Mouse (Mus musculus) thymus, postnatal 10 days (tissue): ENCODE measurements around the gene Ccdc187.
A peak's percentile ranks its signal among the peaks of the same experiment; 100 is the strongest.

ENCODE experiments used
- DNase-seq, 2 experiments: peaks; one replicate each; pipeline ENCODE4 v3.0.0; 2021; ENCODE audit warnings: low spot score in 2 of 2

Gene Ccdc187

DNA sequence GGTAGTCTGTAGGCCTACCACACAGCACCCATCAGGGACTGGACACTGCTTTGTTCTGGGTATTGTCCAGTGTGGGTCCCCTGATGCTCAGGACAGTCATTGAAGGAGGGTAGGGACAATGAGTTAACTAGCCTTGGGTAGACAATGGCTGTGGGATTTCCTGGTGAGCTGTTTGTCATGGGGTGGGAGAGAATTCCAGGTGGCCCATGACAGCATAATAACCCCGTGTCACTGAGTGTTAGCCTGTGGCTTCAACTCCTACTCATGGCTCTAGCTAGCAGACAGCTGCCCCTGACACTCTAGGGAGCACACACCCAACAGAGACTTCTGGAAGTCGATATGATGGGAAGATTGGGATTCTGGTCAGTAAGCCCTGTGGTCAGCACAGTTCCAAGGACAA lies at the start of gene Ccdc187:
Ccdc187 (minus strand) TSS at position 101 of the 400 bp plus-strand sequence.
- DNase-seq, result no peak

- DNase-seq, result no peak
These were observed 48.5 kb upstream of the Ccdc187 start for GRCm38 (mm10) chr2:26342609-26343490.

- no peak for DNase-seq
These were observed 47.7 kb upstream of the Ccdc187 start for GRCm38 (mm10) chr2:26342044-26342443.

DNA sequence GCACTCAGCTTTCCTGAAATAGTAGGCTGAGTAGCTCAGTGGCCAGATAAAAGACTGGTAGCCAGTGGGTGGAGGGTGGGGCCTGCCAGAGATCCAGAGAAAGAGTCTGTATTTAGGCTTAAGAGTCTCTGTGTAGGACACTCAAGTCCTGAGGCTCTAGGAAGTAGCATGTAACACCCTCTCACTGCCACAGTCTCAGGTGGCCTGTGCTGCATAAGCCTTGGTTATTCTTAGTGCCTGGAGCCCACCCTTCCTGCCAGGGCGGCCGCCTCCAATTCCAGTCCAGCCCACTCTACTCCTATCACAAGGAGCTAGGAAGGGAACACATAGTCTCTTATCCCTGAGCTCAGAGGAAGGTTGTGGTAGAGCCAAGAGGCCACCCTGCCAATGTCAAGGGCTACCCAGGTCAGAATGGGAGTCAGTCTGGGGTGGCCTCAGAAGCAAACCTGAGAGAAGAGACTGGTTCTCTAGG lies 47.2 kb upstream of the Ccdc187 start:
- no peak for DNase-seq

- no peak for DNase-seq
These were observed 44.8 kb upstream of the Ccdc187 start for GRCm38 (mm10) chr2:26339204-26339551.

GRCm38 (mm10) chr2:26338302-26339203 lies 44.2 kb upstream of the Ccdc187 start:
- DNase-seq, result no peak

- no peak for DNase-seq
These were observed 36.3 kb upstream of the Ccdc187 start for GRCm38 (mm10) chr2:26330702-26331101.

GRCm38 (mm10) chr2:26330056-26330468 lies 35.7 kb upstream of the Ccdc187 start:
- DNase-seq, result no peak

DNA sequence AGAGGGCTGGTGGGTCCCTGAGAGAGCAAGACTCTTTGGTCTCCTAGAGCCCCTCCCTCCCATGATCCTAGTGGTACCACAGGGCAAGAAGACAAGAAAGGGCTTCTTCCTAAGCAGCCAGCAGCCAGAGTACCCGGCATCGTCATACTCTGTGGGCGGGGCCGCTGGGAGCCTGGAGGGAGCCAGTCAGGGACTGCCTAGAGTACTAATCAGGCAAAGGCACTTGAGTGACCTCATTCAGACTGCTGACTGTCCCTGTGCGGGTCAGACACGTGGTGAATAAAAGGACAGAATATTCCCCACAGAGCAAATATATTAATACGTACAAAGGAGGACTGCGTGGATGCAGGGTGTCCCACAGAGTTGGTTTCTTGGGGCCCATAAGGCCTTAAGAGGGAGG lies 35.0 kb upstream of the Ccdc187 start:
- no peak for DNase-seq

DNA sequence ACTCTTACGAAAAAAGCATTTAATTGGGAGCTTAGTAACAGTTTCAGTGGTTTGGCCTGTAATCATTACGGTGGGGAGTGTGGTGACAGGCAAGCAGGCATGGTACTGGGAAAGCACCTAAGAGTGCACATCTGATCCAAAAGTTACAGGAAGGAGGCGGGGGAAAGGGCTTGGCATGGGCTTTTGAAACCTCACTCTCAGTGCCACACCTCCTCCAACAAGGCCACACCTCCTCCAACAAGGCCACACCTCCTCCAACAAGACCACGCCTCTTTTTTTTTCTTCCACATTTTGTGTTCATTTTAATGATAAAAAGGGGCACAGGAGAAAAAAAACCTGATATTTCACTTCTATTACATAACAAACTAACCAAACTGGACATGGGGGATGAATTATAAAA lies 33.5 kb upstream of the Ccdc187 start:
- no peak for DNase-seq

DNA sequence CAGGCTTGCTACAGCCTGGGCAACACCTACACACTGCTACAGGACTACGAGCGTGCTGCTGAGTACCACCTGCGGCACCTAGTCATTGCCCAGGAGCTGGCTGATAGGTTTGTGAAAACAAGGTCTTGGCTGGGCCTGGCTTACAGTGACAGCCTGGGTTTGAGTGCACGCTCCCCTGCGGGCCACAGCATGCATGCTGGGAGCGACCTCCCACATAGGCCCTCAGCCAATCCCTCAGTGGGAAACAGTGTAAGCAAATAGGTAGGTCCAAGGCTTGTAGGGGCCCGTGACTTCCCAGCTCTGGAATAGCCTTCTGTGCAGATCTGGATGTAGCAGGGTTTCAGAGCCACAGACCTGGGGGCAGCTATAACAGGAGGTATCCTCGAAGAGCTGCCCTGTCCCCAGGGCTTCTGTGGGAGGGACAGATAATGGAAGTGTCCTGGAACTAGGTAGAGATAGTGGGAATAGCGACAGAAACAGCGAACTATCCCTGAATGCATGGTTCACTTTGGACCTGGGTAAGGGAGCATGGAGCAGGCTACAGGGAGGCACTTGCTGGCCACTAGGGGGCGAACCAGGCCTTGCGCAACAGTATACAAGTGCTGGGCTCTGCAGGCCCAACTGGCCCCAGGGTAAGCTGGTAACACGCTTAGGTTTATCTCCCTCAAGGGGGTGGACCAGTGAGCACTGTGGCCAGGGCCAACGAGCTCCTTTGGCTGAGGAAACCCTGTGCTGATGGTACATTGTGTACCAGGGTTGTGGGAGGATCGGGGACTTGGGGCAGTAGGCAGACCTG lies 31.2 kb upstream of the Ccdc187 start:
- DNase-seq, result peak in 1 of 2 experiments; percentile 63

- DNase-seq, result peak; percentile 24 to 53
These were observed 30.6 kb upstream of the Ccdc187 start for GRCm38 (mm10) chr2:26324917-26325316.

DNA sequence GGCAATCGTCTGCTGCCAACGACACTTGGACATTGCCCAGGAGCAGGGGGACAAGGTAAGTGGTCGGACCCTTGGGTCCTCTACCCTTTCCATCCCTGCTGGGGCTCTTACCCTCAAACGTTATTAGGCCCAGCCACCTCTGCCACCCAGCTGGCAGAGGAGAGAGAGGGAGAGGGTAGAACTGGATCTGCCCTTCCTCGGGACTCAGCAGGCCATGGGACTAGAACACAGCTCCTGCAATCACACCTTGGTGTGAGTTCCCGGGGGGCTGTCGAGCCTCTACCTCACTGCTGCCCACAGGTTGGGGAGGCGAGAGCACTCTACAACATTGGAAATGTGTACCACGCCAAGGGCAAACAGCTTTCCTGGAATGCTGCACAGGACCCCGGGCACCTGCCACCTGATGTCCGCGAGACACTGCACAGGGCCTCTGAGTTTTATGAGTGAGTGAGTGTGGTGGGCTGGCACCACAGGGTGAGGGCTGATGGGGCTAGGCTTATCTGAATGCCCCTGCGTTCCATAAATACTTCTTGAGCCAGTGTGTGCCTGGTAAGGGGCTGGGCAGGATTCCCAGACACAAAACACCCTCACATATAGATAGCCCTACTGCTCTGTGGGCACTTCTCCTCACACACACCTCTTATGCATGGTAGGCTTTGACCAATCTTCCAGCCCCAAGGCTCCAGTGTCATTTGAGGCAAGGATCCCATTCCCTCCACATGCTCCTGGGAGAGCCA lies 29.4 kb upstream of the Ccdc187 start:
- no peak for DNase-seq

DNA sequence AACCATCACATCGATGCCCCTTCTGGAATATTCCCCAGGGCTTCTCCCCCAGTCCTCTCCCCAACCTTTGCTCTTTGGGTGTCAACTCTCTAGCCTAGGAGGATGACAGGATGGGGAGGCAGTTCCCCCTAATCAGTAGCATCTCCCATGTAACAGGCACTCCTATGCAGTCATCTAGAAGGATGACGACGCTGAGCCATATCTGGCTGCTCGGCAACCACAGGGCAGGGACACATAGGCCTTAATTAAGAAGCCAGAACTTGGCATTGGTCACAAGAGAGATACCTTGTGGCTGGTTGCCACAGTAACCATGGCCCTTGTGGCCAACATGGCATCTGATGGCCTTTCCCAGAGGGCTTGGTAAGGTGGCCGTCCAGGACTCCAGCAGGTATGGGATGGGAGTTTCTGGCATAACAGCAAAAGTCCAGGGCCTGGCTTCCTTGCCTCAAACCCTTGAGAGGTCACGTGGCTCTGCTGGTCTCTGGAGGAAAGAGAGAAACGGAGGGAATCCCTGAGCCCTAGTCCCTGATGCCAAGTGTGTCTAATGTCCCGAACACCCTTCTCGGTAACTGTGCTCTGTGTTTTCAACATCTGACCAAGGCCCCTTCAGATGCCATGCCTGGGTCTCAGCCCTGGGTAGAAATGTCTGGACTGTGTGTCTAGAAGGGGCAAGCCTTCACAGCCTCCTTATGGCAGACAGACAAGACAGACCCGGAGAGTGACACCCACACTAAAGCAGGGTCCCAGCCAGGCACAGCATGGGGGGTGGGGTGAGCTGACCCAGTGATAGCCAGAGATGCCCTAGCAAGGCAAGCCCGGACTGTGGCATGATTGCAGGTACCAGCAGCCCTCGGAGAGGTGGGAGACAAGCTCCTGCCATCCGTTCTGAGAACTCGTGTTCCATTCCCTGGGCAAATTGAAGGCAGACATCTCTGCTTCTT lies 26.2 kb upstream of the Ccdc187 start:
- no peak for DNase-seq

GRCm38 (mm10) chr2:26319519-26320244 lies 25.3 kb upstream of the Ccdc187 start:
- DNase-seq, result no peak

DNA sequence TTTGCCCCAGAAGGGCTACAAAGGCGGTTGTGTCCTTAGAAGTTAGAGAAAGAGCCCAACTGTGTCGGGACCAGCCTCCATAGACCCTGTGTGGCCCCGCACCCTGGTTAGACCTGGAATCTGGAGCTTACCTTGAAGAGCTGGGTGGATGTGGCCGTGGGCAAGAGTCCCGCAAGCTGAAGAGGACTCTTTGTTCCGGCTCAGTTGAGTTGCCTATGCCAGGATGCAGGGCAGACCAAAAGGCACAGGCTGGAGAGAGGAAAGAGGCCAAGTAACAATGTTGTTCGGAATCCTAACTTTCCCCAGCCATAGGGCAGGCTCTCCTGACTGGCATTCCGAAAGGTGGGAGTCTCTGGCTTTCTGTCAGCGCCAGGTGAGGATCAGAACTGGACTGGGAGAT lies 24.8 kb upstream of the Ccdc187 start:
- DNase-seq, result no peak

DNA sequence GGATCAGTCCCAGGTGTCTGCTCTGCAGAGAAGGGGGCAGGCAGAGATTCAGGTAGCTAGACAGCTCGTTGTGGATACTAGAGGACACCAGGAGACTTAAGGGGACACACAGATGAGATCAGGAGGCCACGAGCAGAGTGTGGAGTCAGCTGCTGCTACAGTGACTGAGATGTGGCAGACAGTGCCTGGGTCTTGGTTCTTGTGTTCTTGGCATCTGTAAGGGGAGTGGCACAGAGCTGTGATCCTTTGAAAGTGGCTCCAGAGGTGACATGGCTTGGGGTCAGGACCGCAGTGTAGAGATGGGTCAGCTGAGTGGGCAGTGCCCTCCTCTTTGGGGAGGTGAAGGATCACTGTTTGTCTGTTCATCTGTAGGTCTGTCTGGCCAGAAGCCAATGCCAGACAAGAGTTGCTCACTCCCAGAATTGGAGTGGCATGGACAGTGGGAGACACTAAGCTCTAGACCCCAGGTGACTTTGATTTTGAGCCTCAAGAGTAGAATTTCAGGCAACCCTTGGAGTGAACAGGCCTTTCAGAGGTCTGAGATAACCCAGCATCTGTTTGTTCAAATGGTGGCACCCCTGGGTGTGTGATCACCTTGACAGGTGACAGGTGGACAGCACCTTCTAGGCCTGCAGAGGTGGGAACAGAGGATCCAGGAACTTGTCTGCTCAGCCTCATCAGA lies 23.8 kb upstream of the Ccdc187 start:
- no peak for DNase-seq

DNA sequence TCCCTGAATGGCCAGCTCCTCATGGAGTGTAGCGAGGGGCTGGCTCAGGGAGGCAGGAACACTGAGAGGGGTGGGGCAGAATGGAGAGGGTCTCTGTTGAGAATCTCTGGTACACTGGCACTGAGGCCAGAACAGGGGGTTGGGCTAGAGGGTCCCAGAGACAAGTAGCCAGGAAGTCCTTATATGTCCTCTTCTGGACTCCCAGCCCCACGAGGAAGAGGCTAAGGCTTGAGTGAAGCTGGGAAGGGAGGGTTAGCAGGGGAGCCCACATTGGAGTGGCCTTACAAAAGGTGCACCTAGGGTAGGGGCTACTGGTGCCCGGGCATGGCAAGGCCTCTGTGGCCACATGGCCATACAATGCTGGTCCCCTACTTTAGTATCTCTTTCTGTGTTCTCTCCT lies 23.0 kb upstream of the Ccdc187 start:
- no peak for DNase-seq
